Mouse (Mus musculus) heart, postnatal 25 days (tissue): Measurements from ENCODE around the gene Lrrc14b. TPM values are rescaled to one million over a fixed set of nuclear protein-coding genes. Genes with fewer than 3 reads are reported as not detected.

Experiments used
- DNase-seq: peaks from one replicate; pipeline ENCODE4 v3.0.0; 2022; ENCODE audit warnings: low spot score
- intact Hi-C: fragments of 180-260 bp; cut with DNase I; formaldehyde crosslinking; loops from one replicate; pipeline ENCODE4 v1.15.1; 2025
- total RNA-seq, 2 experiments: library from RNA; stranded (reverse); gene quantifications; 2 replicates each; pipeline ENCODE4 v1.2.3; 2021

The Lrrc14b gene
- total RNA-seq = 10 to 100 TPM; 73.0 to 78.4 TPM

DNA sequence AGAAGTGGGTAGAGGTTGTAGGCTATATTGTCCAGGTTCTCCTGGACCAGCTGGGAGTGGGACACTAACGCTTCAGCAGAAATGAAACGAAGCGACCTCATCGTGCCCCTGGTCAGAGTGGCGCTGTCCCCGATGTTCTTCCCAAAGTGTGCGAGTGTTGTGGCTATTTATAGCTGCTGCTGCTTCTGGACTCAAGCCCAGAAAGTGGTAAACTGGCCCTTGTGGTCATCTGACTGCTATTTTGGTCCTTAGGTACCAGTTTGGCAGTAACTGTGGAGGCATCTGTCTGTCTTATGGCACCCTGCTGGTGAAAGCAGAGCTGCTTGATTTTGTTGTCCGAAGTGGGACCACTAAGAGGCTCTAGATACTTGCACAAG lies at the start of gene Lrrc14b:
TSS of gene Lrrc14b (minus strand) at position 147 of the 377 bp plus-strand sequence.
- intact Hi-C loops = no loop called here
- peak; percentile 24 for DNase-seq

DNA sequence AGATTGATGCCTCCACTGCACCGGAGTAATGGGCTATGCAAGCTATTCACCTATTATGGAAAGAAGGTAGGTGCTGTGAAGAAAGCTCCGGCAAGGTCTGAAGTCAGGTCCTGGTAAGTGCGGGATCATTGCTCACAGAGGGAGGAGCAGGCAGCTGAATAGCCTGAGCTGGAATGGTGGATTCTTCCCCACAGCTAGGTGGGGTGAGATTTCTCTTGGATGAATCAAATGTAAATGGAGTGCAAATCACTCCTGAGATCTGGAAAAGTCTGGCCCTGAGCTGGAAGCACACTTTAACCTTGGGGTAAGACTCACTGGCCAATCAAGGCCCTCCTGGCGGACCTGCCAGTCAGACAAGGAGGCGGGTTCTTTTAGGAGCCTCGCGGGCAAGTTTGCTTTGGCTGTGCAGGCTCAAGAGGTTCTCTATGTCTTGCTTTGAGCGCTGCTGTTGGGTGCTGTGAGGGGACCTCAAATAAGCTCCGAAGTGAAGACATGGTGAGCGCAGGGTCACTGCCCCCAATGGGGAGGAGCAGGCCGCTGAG lies 35.6 kb upstream of the Lrrc14b start, which contains the start of gene Ftl1-ps1:
TSS of gene Ftl1-ps1 (plus strand) at position 397 of the 542 bp plus-strand sequence.
- intact Hi-C loops = no loop called here
- no peak for DNase-seq

DNA sequence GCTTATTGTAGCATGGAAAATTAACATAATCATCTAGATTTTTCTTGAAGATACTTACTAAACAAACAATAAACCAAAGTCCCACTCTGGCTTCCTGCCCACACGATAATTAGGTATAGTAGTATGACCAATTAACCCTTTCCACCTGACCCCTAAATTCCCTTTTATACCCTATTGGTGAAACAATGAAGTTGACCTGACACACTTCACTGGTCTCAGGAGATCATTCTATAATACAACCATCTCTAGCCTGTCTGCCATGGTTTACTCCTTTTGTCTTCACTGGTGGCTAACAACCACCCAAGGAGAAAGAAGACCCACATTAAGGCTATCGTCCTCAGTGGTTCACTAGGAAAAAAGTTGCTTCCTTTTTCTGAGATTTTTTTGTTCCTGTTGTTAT lies 27.4 kb upstream of the Lrrc14b start:
- no peak for DNase-seq
- intact Hi-C loops = no loop called here

DNA sequence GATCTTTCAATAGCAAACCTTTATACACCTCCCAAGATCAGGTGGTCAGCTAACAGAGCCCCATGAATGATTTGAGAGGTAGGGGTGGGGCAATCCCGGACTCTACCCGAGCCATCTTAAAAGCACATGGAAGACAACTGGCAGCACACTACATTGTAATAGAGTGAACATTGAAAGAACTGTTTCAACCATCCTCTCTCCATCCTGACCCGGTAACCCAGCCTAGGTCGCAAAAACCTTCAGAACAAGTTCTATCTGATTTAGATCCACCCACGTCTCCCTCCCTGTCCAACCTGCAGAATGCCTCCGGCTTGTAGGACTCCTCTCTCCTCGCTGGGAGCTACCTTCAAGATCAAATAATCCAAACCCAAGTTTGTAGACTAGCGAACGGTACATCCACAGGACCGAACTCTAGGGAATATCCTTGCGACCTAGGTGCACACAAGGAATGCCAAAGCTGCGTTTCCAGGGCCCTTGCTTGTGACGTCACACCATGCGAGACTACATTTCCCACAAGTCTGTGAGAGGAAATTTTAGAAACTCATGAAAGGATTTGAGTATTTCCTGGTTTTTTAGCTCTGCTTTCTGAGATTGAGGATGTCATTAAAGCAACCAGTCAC lies 26.7 kb upstream of the Lrrc14b start, which contains the start of gene Zfp72:
TSS of gene Zfp72 (minus strand) at position 466 of the 620 bp plus-strand sequence.
- intact Hi-C loops = no loop called here
- peak; percentile 39 for DNase-seq

DNA sequence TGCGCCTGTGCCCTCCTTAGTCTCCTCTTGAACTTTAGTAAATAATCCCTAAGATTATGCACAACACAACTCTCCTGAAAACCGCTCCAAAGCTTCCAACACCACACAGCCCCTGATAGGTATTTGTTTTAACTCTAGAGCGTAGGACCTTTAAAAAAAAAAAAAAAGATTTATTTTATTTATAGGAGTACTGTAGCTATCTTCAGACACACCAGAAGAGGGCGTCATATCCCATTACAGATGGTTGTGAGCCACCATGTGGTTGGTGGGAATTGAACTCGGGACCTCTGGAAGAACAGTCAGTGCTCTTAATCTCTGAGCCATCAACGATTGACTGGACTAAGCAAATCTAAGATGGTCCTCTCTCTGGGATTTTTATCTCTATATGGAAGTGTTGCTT lies 25.9 kb upstream of the Lrrc14b start:
- intact Hi-C loops = no loop called here
- no peak for DNase-seq

DNA sequence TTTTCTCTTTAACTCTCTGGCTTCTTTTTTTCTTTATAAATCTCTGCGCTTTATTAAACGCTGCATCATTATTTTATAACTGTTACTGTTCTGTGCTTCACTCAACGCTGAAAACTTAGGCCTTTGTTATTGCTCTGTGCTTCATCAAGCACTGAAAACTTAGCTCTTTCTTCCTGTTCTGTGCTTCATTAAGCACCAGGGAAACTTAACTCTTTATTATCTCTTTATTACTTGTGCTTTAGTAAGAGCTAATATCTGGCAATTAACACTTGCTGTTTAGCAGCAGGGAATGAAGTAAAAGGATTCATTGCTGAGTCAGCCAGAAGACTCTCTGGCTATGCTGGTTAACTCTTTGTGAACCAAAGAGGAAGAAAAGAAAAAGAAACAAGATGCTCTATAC lies 18.5 kb upstream of the Lrrc14b start:
- no peak for DNase-seq
- intact Hi-C loops = no loop called here

DNA sequence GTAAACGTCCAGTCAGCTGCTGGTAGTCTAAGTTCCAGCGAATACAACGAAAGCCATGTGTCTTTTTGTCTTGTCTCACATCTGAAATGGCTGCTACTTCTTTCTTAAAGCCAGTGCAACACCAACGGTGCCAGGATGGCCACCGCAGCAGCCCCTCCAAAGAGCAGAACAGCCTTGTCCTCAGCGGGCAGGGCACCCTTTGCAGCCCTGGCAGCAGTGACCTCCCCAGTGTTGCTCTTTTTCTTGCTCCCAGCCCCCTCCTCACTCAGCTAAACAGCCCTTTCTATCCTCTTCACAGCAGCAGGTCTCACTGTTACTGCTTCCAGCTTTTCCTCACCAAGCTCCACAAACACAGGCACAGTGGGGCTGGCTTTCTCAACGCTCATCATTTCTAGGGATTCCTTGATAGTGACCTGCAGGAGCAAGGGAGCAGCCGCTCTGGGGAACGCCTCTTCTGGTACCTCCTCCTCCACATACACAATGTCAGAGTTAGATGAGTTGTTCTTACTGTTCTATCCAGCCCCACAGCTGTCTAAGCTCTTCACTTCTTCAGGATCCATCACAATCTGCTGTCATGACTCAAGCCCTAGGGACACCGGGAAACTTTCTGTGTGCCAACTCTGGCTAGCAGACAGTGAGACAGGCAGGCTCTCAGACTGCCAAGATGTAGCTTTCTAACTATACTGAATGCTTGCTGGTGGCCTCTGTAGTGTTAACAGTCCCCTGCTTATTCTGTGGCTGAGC lies 17.9 kb upstream of the Lrrc14b start:
- intact Hi-C loops = no loop called here
- no peak for DNase-seq

DNA sequence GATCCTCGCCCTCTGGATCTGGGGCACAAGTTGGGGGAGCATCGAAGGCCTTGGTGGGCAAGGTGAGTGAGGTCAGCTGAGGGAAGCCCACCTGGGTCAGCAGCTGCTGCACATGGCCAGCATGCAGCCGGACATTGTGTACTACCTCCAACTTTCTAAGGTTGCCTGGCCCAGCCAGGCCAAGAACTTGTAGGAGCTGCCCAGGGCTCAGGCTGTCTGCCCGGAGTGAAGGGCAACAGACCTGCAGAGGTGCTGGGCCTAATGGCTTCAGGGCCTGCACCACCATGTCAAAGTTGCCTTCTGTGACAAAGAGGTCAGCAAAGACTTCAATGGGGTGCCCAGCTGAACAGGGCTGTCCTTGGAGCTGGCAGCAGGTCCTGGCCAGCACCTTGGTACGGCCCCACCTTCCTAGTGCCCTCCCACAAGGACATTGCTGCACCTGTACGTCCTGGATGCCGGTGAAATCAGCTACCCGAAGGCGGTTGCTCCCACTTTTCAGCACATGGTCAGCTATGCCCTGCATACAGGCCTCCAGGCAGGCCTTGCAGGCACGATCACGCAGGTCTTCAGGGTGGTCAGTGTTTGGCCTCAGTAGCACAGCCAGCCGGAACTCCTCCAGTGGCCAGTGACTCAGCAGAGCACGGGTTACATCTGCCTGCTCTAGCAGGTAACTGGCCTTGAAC lies 488 bp downstream of the Lrrc14b start:
- intact Hi-C loops = no loop called here
- no peak for DNase-seq

DNA sequence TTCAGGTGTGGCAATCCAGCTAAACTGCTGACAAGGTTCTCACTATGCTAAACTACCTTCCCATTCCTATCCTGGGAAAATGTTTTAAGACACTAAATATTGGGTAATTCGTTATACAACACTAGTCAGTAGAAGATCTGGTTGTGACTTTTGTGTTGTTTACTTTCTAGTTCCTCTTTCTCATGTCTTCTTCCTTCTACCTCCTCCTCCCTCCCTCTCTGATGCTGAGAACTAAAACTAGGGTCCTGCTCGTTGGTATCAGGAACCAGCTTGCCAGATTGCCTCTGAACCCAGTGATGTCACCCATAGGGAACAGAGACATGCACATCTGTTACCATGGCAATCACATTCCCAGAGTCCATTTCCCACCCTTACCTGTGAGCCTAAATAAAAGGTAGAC lies 1.6 kb downstream of the Lrrc14b start:
- intact Hi-C loops = no loop called here
- no peak for DNase-seq

DNA sequence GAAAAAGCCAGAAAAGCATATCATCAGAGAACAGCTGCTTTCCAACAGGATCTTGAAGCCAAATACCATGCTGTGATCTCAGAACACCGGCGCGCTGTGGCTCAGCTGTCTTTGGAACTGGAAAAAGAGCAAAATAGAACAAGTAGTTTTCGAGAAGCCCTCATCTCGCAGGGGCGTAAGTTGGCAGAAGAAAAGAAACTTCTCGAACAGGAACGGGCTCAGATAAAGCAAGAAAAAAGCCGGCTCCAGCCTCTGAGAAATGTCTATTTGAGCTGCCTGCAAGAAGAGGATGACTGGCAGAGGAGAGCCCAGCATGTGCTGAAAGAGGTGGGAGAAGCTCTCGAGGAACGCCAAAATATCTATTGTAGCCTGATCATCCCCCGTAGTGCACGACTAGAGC lies 7.3 kb downstream of the Lrrc14b start:
- DNase-seq = no peak
- intact Hi-C loops = no loop called here

DNA sequence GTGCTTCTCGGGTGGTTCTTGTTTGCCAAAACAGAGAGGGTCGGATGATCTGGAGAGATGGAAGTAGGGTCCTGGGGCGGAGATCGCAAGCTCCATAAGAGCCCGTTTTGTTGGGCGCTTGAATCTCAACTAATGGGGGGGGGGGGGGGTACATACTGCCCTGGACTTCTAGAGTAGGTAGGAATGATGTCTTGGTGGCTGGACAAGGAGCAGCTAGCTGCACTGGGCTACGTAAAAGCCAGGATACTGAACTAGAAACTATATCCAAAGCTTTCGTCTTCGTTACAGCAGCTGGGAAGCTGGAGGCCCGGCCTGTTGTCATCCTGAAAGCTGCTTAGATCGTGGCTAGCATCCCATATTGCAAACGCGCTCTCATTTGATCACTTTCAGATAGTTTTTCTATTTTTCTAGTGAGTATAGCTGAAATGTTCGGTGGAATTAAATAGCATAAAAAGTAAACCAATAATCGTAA lies 13.3 kb downstream of the Lrrc14b start:
- DNase-seq = no peak
- intact Hi-C loops = no loop called here

DNA sequence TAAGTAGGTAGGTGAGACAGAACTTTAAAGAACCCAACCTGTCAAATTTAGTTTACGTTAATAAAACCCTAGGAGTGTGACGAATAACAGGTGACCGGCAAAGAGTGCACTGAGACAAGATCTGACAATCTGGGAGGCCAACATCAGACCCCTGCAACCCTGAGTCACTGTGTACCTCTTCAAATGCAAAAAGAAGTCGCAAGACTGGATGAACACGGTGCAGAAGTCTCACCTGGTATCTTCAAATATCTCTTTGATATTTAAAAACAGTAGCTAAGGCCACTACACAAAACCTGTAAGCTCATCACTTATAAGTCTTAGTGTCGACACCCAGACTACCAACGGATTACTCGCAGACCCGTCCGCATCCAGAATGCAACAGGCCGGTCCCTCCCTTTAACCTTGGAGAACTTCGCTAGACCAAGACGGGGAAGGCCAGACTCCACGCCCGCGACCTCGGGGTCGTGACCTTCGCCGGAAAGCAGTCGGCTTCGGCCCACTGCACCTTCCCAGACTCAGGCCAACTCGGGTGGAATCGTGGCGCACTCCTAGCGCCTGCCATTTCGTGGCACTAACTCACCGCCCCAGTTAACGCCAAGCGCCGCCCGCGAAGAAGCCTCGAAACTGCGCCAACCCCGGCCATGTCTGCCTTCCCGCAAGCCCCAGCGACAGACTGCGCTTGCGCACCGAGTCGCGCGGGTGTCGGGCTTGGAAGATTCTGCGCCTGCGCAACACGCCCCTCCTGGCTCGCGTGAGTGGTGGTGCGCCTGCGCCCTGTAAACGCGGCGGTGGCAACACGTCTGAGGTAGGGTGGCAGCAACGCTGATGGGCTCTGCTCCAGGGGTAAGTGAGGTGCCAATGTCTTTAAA lies 14.0 kb downstream of the Lrrc14b start, which contains the start of the genes Sdha and Ccdc127:
TSS of gene Sdha (minus strand) at position 715 of the 869 bp plus-strand sequence.
TSS of gene Ccdc127 (plus strand) at position 744 of the 869 bp plus-strand sequence.
- peak; percentile 92 for DNase-seq
- intact Hi-C loops = no loop called here

DNA sequence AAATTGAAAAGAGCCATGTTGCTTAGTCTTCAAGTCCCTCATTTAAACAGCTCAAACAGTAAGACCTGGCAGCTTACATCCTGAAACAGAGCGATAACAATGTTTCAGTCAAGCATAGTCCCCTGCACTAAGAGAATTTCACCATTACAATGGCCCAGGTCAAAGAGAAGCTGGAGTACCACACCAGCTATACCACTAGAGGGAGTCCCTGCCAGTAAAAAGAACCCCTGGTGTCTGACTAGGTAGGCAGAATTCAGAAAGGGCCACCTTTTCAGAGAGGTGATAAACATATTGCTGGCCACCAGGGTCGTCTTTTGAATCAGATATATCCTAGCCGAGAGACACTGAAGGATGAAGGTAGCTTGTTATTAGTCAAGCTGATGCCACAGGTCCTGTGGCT lies 22.8 kb downstream of the Lrrc14b start:
- no peak for DNase-seq
- intact Hi-C loops = loop anchor here (2.0 kb wide), 1 partner anchor 194 kb away; no protein-coding TSS in a partner anchor

DNA sequence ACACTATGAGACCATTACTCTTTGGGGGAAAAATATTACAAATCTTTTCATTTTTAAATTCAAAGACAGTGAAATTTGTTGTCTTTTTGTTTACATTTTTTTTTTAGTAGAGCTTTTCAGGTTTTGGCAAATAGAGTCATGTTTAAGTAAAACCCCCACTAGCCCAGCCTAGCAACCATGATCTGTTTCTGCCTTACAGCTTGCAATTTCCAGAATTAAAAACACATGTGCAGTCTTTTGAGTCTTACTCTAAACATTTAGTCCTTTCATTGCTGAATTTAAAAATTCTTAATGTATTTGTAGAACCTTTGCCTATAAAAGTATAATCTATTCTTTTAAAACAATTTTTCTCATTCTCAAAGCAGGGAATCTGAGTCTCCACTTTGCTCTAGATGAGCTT lies 34.5 kb downstream of the Lrrc14b start:
- DNase-seq = no peak
- intact Hi-C loops = no loop called here

DNA sequence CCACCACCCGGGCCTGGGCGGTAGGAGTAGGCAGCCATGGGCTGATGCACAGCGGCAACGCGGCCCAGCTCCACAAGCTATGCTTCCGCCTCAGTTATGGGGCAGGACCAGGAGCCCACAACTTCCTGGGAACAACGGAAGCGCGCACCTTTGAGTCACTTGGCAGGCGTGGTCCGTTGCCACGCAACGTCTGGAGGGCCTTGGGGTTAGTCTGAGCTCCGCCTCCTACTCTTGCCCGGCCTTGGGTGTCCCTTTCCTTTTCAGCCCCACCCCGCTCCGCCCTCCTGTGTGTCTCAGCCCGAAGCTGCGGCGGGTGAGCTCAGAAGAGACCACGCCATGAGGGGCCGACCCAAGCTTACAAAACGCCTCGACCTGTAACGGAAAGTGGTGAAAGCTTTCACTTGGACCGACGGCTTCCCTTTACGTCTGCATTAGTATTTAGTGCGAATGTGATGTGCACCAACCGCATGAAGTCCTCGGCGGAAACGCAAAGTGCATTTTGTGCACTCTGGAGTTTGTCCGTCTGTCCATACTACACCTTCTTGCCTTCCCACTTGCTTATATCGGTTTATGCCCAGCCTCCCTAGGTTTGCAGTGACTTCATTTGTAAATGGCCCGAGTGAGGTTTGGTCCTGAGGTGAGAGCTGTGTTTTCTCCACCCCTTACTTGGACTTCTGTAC lies 46.5 kb downstream of the Lrrc14b start, which contains the start of gene Pdcd6:
TSS of gene Pdcd6 (minus strand) at position 411 of the 680 bp plus-strand sequence.
- intact Hi-C loops = loop anchor here (5.0 kb wide), 1 partner anchor 110 kb away; the partner anchor contains the start of gene Exoc3

DNA sequence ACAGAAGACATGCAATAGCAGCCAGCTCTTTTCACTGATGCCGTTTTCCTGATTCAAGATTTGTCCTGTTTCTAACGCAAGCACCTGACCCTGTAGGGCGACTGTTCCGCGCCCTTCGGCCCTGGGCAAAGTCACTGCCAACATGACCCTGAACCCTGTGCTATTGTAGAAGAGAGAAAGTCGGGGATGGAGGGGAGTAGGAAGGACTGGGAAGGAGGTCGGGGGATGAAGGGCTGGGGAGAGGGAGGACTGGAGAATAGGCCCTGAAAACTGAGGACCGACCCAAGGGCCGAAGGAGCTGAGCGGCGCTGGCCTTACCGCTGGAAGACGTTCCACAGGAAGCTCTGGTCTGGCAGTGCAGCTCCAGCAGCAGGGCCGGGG lies 47.0 kb downstream of the Lrrc14b start:
- peak; percentile 1 for DNase-seq
- intact Hi-C loops = loop anchor here (5.0 kb wide), 1 partner anchor 109 kb away; the partner anchor contains the start of gene Exoc3

More for the DNA sequence above, 46.5 kb downstream of the Lrrc14b start, which contains the start of gene Pdcd6:
- peak; percentile 93 for DNase-seq

DNA sequence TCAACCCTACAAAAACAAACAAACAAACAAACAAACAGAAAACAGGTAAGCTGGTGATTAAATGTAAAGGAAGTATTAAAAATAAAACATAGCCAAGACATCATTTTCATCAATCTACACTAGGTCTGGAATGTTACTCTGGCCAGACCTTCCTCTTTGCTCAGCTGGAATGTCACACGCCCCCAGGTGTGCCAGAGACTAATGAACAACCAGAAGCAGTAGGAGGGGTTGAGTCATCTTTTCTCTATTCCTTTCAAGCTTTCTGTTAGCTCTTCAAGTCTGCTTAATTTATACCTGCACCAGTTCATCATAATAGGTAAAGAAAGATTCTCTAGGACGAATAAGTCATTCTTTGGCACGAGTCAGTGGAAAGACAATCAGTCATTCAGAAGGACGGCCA lies 47.4 kb downstream of the Lrrc14b start:
- no peak for DNase-seq
- intact Hi-C loops = loop anchor here (5.0 kb wide), 1 partner anchor 109 kb away; the partner anchor contains the start of gene Exoc3

DNA sequence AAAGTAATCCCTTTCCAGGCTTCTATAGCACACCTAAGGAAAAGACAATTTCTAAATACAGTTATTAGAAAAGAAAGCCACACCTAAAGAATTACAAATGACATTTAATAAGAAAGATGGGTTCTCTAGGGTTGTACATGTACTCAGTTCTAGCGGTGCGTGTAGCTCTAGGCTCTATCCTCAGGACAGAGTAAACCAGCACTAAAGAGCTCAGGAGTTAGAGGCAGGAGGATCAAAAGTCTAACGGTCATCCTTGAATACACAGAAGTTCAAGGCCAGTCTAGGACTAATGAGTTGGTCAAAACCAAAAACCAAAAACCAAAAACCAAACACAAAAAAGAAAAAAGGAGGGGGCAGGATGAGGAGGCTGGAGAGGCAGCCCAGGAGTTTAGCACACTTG lies 49.2 kb downstream of the Lrrc14b start:
- DNase-seq = no peak
- intact Hi-C loops = loop anchor here (5.0 kb wide), 1 partner anchor 107 kb away; the partner anchor contains the start of gene Exoc3
